Mouse (Mus musculus) CH12.LX (cell line): Measurements from ENCODE around the gene Gtdc1.

ENCODE experiments used
- MAX ChIP-seq: IDR thresholded peaks from 2 replicates; pipeline ENCODE4 v1.6.1; 2011; ENCODE audit warnings: low read length, improper control_type of control experiment
- POLR2A ChIP-seq: IDR thresholded peaks from 2 replicates; pipeline ENCODE4 v1.6.1; 2011; ENCODE audit warnings: low read depth, mild to moderate bottlenecking, improper control_type of control experiment, low read length

DNA sequence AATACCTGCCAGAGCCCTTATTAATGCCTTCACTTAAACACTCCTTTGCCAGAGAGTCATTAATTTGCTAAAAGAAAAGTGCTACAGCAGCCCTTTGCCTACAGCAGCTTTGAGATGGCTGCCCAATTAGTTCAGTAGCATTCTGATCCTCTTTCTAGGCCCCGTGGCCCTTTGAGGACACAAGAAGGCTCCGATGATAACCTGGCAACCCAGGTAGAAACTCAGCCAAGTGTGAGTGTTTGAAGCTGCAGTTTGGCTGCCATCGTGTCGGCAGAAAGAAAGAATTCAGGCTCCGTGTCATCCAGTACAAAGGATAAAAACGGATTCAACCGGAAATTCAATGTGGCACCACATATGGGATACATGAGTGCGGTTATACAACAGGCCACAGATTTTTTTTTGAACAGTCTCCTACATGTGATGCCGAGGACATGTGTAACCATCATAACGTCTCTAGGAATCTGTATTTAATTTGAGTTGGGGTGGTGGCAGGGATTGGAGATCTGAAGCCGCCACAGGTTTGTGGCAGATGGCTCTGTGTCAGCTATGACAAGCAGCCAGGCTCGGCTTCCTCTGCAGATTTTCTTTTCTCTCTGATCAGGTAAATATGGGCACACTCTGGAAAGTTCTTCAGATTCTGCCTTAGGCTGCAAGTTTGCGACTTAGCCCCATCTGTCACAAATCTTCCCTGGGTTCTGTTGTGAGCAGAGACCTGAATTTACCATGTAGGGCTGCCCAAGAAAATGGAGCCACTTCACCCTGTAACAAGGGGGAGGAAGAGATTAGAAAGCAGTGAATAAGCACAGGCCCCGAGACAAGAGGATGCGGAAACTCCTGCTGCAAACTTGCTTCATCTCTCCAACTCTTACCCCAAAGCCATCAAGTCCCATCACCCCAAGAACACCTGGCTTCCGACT, 362.4 kb downstream of the Gtdc1 start:
- TF ChIP-seq POLR2A, result no peak
- no peak for TF ChIP-seq MAX
